Mouse (Mus musculus): Measurements from ENCODE around the gene Nomo1.
A peak's percentile ranks its signal among the peaks of the same experiment; 100 is the strongest.

GRCm38 (mm10) chr7:46096136-46096535 lies 62.6 kb downstream of the Nomo1 start:
- peak; percentile 84 for TF ChIP-seq CTCF (IDR thresholded peaks at IDR 0.05; ENCODE audit: low read depth, low read length)
- no peak for TF ChIP-seq POLR2A (IDR thresholded peaks at IDR 0.05; ENCODE audit: extremely low read depth, insufficient read depth, low read length)

All from liver, adult 2 months (tissue).